11 mouse cellular contexts compared by ENCODE assay signal in the genomic region with DNA sequence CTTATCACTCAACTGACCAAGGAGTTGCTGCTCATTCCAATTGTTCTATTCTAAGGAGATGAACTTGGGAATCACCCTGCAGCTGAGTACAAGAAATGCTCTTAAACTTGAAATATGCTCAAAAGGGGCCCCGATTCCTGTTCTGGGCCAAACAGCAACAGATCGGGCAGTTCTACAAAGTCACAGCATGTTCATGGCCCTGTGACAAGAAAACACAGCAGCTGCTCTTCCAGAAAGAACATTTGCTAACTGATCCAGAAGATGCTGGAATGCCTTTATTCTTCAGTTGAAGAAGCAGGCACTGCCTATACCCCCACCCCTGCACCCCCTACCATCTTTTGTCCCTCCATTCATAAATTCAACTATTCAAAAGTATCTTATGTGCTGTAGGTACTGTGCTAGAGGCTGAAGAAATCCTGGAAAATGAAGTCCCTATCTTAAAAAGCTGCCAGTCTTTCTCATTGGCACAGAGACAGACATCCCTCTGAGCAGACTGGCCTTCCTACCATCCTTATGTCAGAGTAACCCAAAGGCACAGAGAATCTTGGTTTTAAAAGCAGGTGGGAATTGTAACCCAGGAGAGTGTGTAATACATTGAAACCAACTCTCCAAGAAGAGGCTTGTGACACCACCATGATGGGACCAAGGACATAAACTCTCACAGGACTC. TPM values are rescaled to one million over a fixed set of nuclear protein-coding genes. Genes with fewer than 3 reads are reported as not detected.
A peak's percentile ranks its signal among the peaks of the same experiment; 100 is the strongest.
DNase-seq lines count a peak whose midpoint lies in the region; ATAC-seq and TF ChIP-seq lines count a peak whose summit lies in the region.
"Had no signal": no experiment of that assay in that cellular context is flagged by ENCODE, and none has a peak within 500 bp of the region (broad histone marks: within the 10 kb centered on the region; RNA-seq: fewer than 3 reads in every experiment).

No protein-coding gene starts in this region.

- no peaks in the 10 kb centered on the region for H3K79me2 ChIP-seq in liver, adult 2 months (ENCODE audit: control insufficient read depth, insufficient read depth, low read length)

- no peak for TF ChIP-seq CTCF in forebrain, postnatal 0 days (IDR thresholded peaks at IDR 0.05; ENCODE audit: low read depth)
- TF ChIP-seq CTCF in liver, adult 2 months (IDR thresholded peaks at IDR 0.05; ENCODE audit: low read depth, low read length) = no peak
- no peak for TF ChIP-seq CTCF in lung, postnatal 0 days (IDR thresholded peaks at IDR 0.05)

- peak; percentile 50; the same call in 1 of the 2 replicates for ATAC-seq in forebrain, postnatal 0 days
- ATAC-seq in forebrain, embryonic 12.5 days (ENCODE audit: low FRiP score) = no peak
- ATAC-seq in liver, embryonic 11.5 days (replicated peaks; ENCODE audit: low FRiP score) = no peak
- ATAC-seq in heart, embryonic 14.5 days (ENCODE audit: insufficient number of reproducible peaks, insufficient read depth, low FRiP score, low read depth) = no peak
- ATAC-seq in lung, postnatal 0 days = peak; percentile 64

- no peaks in the 10 kb centered on the region for H3K27me3 ChIP-seq in forebrain, postnatal 0 days (ENCODE audit: insufficient read depth, low read length)
- H3K27me3 ChIP-seq in forebrain, embryonic 12.5 days = peaks cover 14% of the 10 kb centered on the region
- no peaks in the 10 kb centered on the region for H3K27me3 ChIP-seq in liver, adult 2 months (ENCODE audit: control insufficient read depth, insufficient read depth, low read length)
- no peaks in the 10 kb centered on the region for H3K27me3 ChIP-seq in liver, embryonic 11.5 days (replicated peaks; ENCODE audit: control insufficient read depth, insufficient read depth, low read length)
- H3K27me3 ChIP-seq in heart, embryonic 14.5 days (ENCODE audit: control insufficient read depth, insufficient read depth, low read length) = no peaks in the 10 kb centered on the region
- no peaks in the 10 kb centered on the region for H3K27me3 ChIP-seq in lung, postnatal 0 days (replicated peaks; ENCODE audit: insufficient read depth, low read length)
- H3K27me3 ChIP-seq: heart, embryonic 15.5 days; liver, embryonic 13.5 days had no signal

- DNase-seq in forebrain, postnatal 0 days = peak; percentile 47
- peak; percentile 1 for DNase-seq in liver, adult 2 months (ENCODE audit: extremely low read depth, low read depth, low spot score)
- no peak for DNase-seq in liver, embryonic 11.5 days (ENCODE audit: low spot score)
- DNase-seq in lung, postnatal 0 days (ENCODE audit: low spot score) = peak; percentile 79
- no peak for DNase-seq in urinary bladder, adult 18-20 months (ENCODE audit: low spot score in 2 of 2)
- no peak for DNase-seq in thymus, adult 18-20 months
- DNase-seq: liver, embryonic 13.5 days had no signal

- WGBS in forebrain, postnatal 0 days = 44% methylated on average over 2 of the region's 2 CpGs
- WGBS in forebrain, embryonic 12.5 days = 69% methylated on average over 2 of the region's 2 CpGs
- 87% methylated on average over 2 of the region's 2 CpGs for WGBS in liver, adult 2 months
- WGBS in liver, embryonic 11.5 days = 69% methylated on average over 2 of the region's 2 CpGs
- 42% methylated on average over 2 of the region's 2 CpGs for WGBS in heart, embryonic 14.5 days
- 72% methylated on average over 2 of the region's 2 CpGs for WGBS in lung, postnatal 0 days

- H3K4me3 ChIP-seq in forebrain, postnatal 0 days (ENCODE audit: low read depth, low read length) = no peak overlapping the region
- H3K4me3 ChIP-seq in forebrain, embryonic 12.5 days (replicated peaks) = no peak overlapping the region
- H3K4me3 ChIP-seq in liver, adult 2 months (ENCODE audit: insufficient read depth, low read depth, low read length) = no peak overlapping the region
- no peak overlapping the region for H3K4me3 ChIP-seq in liver, embryonic 11.5 days (ENCODE audit: low read depth, low read length)
- no peak overlapping the region for H3K4me3 ChIP-seq in heart, embryonic 14.5 days (ENCODE audit: control insufficient read depth in 1 of 2, insufficient read depth in 1 of 2, low read depth in 1 of 2, low read length in 2 of 2)
- no peak overlapping the region for H3K4me3 ChIP-seq in lung, postnatal 0 days (ENCODE audit: low read depth, low read length)
- H3K4me3 ChIP-seq: embryonic facial prominence, embryonic 10.5 days; heart, embryonic 15.5 days; liver, embryonic 13.5 days had no signal

- H3K4me2 ChIP-seq in forebrain, postnatal 0 days (ENCODE audit: low read depth) = no peak overlapping the region
- no peak overlapping the region for H3K4me2 ChIP-seq in forebrain, embryonic 12.5 days
- no peak overlapping the region for H3K4me2 ChIP-seq in liver, embryonic 11.5 days
- no peak overlapping the region for H3K4me2 ChIP-seq in heart, embryonic 14.5 days (ENCODE audit: low read length)
- H3K4me2 ChIP-seq in lung, postnatal 0 days (replicated peaks; ENCODE audit: low read depth, low read length) = no peak overlapping the region
- H3K4me2 ChIP-seq: heart, embryonic 15.5 days; liver, embryonic 13.5 days had no signal

- TF ChIP-seq POLR2A in liver, adult 2 months (IDR thresholded peaks at IDR 0.05; ENCODE audit: extremely low read depth, insufficient read depth, low read length) = no peak

- H3K27ac ChIP-seq in forebrain, postnatal 0 days (ENCODE audit: low read depth, low read length) = no peak overlapping the region
- no peak overlapping the region for H3K27ac ChIP-seq in forebrain, embryonic 12.5 days
- H3K27ac ChIP-seq in liver, adult 2 months (replicated peaks; ENCODE audit: insufficient read depth, low read depth, low read length) = no peak overlapping the region
- no peak overlapping the region for H3K27ac ChIP-seq in liver, embryonic 11.5 days (ENCODE audit: low read depth, low read length)
- 0 out of 4 replicates have a peak overlapping the region, but pooled peaks of 1 of the 2 experiments have one; percentile 9 for H3K27ac ChIP-seq in heart, embryonic 14.5 days (replicated peaks in 1 of 2; ENCODE audit: control insufficient read depth in 1 of 2, insufficient read depth in 1 of 2, low read depth in 2 of 2, low read length in 2 of 2)
- peak overlapping the region; percentile 70 for H3K27ac ChIP-seq in lung, postnatal 0 days (ENCODE audit: low read length)
- H3K27ac ChIP-seq: embryonic facial prominence, embryonic 10.5 days; heart, embryonic 15.5 days; liver, embryonic 13.5 days had no signal

- H3K9me3 ChIP-seq in forebrain, postnatal 0 days (ENCODE audit: low read length) = no peaks in the 10 kb centered on the region
- no peaks in the 10 kb centered on the region for H3K9me3 ChIP-seq in forebrain, embryonic 12.5 days
- H3K9me3 ChIP-seq in liver, embryonic 11.5 days (ENCODE audit: control insufficient read depth, low read length) = no peaks in the 10 kb centered on the region
- no peaks in the 10 kb centered on the region for H3K9me3 ChIP-seq in heart, embryonic 14.5 days (ENCODE audit: control insufficient read depth, low read length)
- H3K9me3 ChIP-seq in lung, postnatal 0 days (ENCODE audit: low read length) = no peaks in the 10 kb centered on the region
- H3K9me3 ChIP-seq: embryonic facial prominence, embryonic 10.5 days; heart, embryonic 15.5 days; liver, embryonic 13.5 days had no signal

- no peaks in the 10 kb centered on the region for H3K4me1 ChIP-seq in forebrain, postnatal 0 days (ENCODE audit: insufficient read depth)
- H3K4me1 ChIP-seq in forebrain, embryonic 12.5 days = peaks cover 15% of the 10 kb centered on the region
- no peaks in the 10 kb centered on the region for H3K4me1 ChIP-seq in liver, adult 2 months (ENCODE audit: control insufficient read depth, insufficient read depth, low read length)
- H3K4me1 ChIP-seq in liver, embryonic 11.5 days (replicated peaks; ENCODE audit: control insufficient read depth, insufficient read depth, low read length) = no peaks in the 10 kb centered on the region
- peaks cover 6 to 31% of the 10 kb centered on the region in 2 experiments; a peak in 3 of 4 replicates for H3K4me1 ChIP-seq in heart, embryonic 14.5 days (ENCODE audit: control insufficient read depth in 2 of 2, insufficient read depth in 2 of 2, low read length in 2 of 2)
- peaks cover 3% of the 10 kb centered on the region; the same call in 1 of the 2 replicates for H3K4me1 ChIP-seq in lung, postnatal 0 days (ENCODE audit: insufficient read depth, low read depth, low read length)
- H3K4me1 ChIP-seq: liver, embryonic 13.5 days had no signal

- H3K9ac ChIP-seq in forebrain, postnatal 0 days = no peak overlapping the region
- H3K9ac ChIP-seq in forebrain, embryonic 12.5 days = no peak overlapping the region
- H3K9ac ChIP-seq in liver, adult 2 months (ENCODE audit: low read depth, low read length) = no peak overlapping the region
- H3K9ac ChIP-seq in liver, embryonic 11.5 days (ENCODE audit: low read depth, low read length) = no peak overlapping the region
- H3K9ac ChIP-seq in heart, embryonic 14.5 days (ENCODE audit: low read length) = 0 out of 2 replicates have a peak overlapping the region, but pooled peaks have one; percentile 21
- H3K9ac ChIP-seq in lung, postnatal 0 days (replicated peaks; ENCODE audit: low read depth) = no peak overlapping the region
- H3K9ac ChIP-seq: heart, embryonic 15.5 days; liver, embryonic 13.5 days had no signal

- TF ChIP-seq EP300 in lung, postnatal 0 days (IDR thresholded peaks at IDR 0.05) = peak; percentile 79

- no peaks in the 10 kb centered on the region for H3K36me3 ChIP-seq in forebrain, postnatal 0 days (ENCODE audit: insufficient read depth)
- H3K36me3 ChIP-seq in forebrain, embryonic 12.5 days (replicated peaks) = no peaks in the 10 kb centered on the region
- H3K36me3 ChIP-seq in liver, adult 2 months (ENCODE audit: control insufficient read depth, insufficient read depth, low read length) = no peaks in the 10 kb centered on the region
- no peaks in the 10 kb centered on the region for H3K36me3 ChIP-seq in liver, embryonic 11.5 days (ENCODE audit: control insufficient read depth, insufficient read depth, low read length)
- peaks cover 22% of the 10 kb centered on the region for H3K36me3 ChIP-seq in heart, embryonic 14.5 days (ENCODE audit: control insufficient read depth, insufficient read depth, low read length)
- H3K36me3 ChIP-seq in lung, postnatal 0 days (ENCODE audit: insufficient read depth, low read length) = no peaks in the 10 kb centered on the region
- H3K36me3 ChIP-seq: embryonic facial prominence, embryonic 10.5 days; liver, embryonic 13.5 days had no signal

RNA-seq across cellular contexts. Expression of gene A730049H05Rik, which starts 3.4 kb away (rescaled TPM):
- 0.08 and 0.57 TPM in 2 replicates for total RNA-seq in forebrain, postnatal 0 days (2014; rRNA removed)
- 0.35 and 0.38 TPM in 2 replicates for polyA plus RNA-seq in forebrain, postnatal 0 days (2015; fragmentation: Nextera tagmentation; extraction: Ambion mirVana)
- 0.49 TPM in 1 of 2 replicates, not detected in the other for polyA plus RNA-seq in forebrain, embryonic 12.5 days (2016; fragmentation: Nextera tagmentation; extraction: Ambion mirVana)
- not detected in 2 replicates for total RNA-seq in liver, adult 2 months (2014; rRNA removed)
- not detected in 2 replicates for polyA plus RNA-seq in liver, adult 2 months (2012; rRNA removed)
- 0.34 and 0.73 TPM in 2 replicates for polyA plus RNA-seq in liver, embryonic 11.5 days (2014; fragmentation: Nextera tagmentation; extraction: Ambion mirVana)
- 2.7 and 3.6 TPM in 2 replicates for polyA plus RNA-seq in heart, embryonic 14.5 days (2014; fragmentation: Nextera tagmentation; extraction: Ambion mirVana)
- polyA plus RNA-seq in lung, postnatal 0 days (2015; fragmentation: Nextera tagmentation; extraction: Ambion mirVana) = 1.4 and 1.5 TPM in 2 replicates

RNA-seq across cellular contexts. Expression of gene Gm15737, which starts 56.3 kb away (rescaled TPM):
- not detected in 2 replicates for total RNA-seq in forebrain, postnatal 0 days (2014; rRNA removed)
- polyA plus RNA-seq in forebrain, postnatal 0 days (2015; fragmentation: Nextera tagmentation; extraction: Ambion mirVana) = not detected in 2 replicates
- polyA plus RNA-seq in forebrain, embryonic 12.5 days (2016; fragmentation: Nextera tagmentation; extraction: Ambion mirVana) = 0.04 TPM in 1 of 2 replicates, not detected in the other
- total RNA-seq in liver, adult 2 months (2014; rRNA removed) = not detected in 2 replicates
- not detected in 2 replicates for polyA plus RNA-seq in liver, adult 2 months (2012; rRNA removed)
- not detected in 2 replicates for polyA plus RNA-seq in liver, embryonic 11.5 days (2014; fragmentation: Nextera tagmentation; extraction: Ambion mirVana)
- polyA plus RNA-seq in heart, embryonic 14.5 days (2014; fragmentation: Nextera tagmentation; extraction: Ambion mirVana) = 0.39 and 0.61 TPM in 2 replicates
- 0.05 TPM in 2 replicates for polyA plus RNA-seq in lung, postnatal 0 days (2015; fragmentation: Nextera tagmentation; extraction: Ambion mirVana)
- polyA plus RNA-seq: embryonic facial prominence, embryonic 10.5 days; liver, embryonic 13.5 days had no signal

Comparison
In these comparisons a context has a peak if more than half of its experiments do, and no peak if none do; other contexts are left out.
1. ATAC-seq: peak in forebrain, postnatal 0 days (single experiment) and lung, postnatal 0 days (single experiment); none in forebrain, embryonic 12.5 days (single experiment), liver, embryonic 11.5 days (single experiment) and heart, embryonic 14.5 days (single experiment).
2. DNase-seq: peak in forebrain, postnatal 0 days (single experiment), liver, adult 2 months (single experiment) and lung, postnatal 0 days (single experiment); none in liver, embryonic 11.5 days (single experiment), urinary bladder, adult 18-20 months (0 of 2) and thymus, adult 18-20 months (0 of 2).